Mouse (Mus musculus): ENCODE measurements at regions not wholly inside any gene's neighbourhood (a gene's known extent, or its start where the extent isn't known, plus 50 kb on each side); places are given as distances from the start of the nearest gene placed in this dataset.

DNA sequence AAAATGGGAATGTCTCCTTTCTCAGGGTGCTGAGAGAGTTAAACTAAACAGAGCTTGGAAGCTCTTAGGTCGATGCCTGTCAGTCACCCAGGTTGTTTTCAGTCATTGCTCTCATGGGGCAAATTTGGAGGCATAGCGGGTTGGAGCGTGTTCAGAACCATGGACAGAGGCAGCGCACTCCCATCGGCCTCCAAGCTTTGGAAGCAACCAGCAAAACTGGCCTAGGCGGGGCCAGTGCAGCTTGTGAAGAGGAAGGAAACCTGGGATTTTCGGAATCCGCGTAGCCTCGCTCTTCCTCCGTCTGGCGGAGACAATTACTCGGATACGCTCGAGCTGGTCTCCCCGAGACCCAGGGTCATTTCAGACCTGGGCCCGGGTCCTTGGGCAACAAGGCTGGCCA is 63.4 kb upstream of the Pax2 start:
- no peak for DNase-seq

DNA sequence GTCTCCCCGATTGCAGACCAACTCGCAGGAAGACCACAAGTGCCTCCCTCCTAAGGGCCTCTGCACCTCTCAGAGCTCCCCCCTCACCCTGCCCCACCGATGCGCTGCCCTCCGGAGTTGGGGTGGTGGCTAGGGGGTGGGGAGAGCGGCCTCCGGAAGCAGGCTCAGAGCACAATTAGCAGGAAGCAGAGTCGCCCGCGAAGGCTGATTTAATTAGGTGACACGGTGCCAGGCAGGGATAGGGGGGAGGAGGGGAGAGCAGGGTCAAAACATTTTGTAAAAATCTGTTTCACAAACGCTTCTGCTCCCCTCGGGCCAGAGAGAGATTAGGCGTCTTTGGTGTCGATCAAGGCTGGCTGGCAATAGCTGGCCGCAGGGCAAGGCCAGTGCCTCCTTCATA is 63.0 kb upstream of the Pax2 start:
- no peak for DNase-seq

DNA sequence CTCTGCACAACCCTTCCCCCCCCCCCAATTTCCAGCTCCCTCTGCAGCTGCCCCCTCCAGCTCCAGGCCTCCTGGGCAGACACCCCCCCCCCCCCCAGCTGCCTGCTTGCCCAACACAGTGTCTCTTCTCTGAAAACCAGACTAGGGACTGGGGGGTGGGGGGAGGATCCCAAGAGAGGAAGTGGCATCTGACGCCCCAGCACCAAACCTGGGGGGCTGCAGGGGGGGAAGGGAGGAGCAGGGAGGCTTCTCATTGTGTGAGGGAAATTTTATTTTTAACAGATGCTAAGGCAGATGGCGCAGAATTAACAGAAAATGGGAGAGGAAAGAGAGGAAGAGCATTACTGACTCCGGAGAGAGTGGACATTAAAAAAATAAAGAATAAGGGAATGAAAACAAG is 60.5 kb upstream of the Pax2 start:
- DNase-seq = no peak

GRCm38 (mm10) chr19:44696059-44696712 is 59.7 kb upstream of the Pax2 start:
- no peak for DNase-seq

- no peak for DNase-seq
These were observed 59.1 kb upstream of the Pax2 start for GRCm38 (mm10) chr19:44696773-44697172.

- no peak for DNase-seq
These were observed 57.2 kb upstream of the Pax2 start for GRCm38 (mm10) chr19:44698382-44699256.
